Mouse (Mus musculus) intestine, embryonic 14.5 days (tissue): Measurements from ENCODE around the gene Sun1. TPM values are rescaled to one million over a fixed set of nuclear protein-coding genes. Genes with fewer than 3 reads are reported as not detected.

Source experiments
- ATAC-seq: fragments of 200-750 bp; cut with Nextera tagmentation; replicated peaks from 2 replicates; pipeline ENCODE4 v1.8.0; 2017; ENCODE audit warnings: low read depth, moderate number of reproducible peaks, moderate TSS enrichment, moderate library complexity; ENCODE audit not compliant: low FRiP score, low TSS enrichment
- DNase-seq: peaks from one replicate; pipeline ENCODE4 v3.0.0-alpha.2; 2018; ENCODE audit warnings: low spot score
- H3K27ac ChIP-seq: fragments of 300-500 bp; sonication (generic); 2 replicates; pipeline ENCODE4 v1.5.1; 2014; ENCODE audit warnings: low read depth, mild to moderate bottlenecking, control low read depth
- H3K27me3 ChIP-seq: fragments of 300-500 bp; sonication (generic); replicated peaks from 2 replicates; pipeline ENCODE4 v1.6.1; 2014; ENCODE audit warnings: low read length, control low read depth; ENCODE audit not compliant: control insufficient read depth, insufficient read depth
- H3K36me3 ChIP-seq: fragments of 300-500 bp; sonication (generic); 2 replicates; pipeline ENCODE4 v1.6.1; 2014; ENCODE audit warnings: low read length, control low read depth; ENCODE audit not compliant: control insufficient read depth, insufficient read depth
- H3K4me1 ChIP-seq: fragments of 300-500 bp; sonication (generic); replicated peaks from 2 replicates; pipeline ENCODE4 v1.6.1; 2014; ENCODE audit warnings: low read length, control low read depth, mixed read lengths; ENCODE audit not compliant: control insufficient read depth, insufficient read depth
- H3K4me2 ChIP-seq: fragments of 300-500 bp; sonication (generic); 2 replicates; pipeline ENCODE4 v1.6.1; 2014; ENCODE audit warnings: low read length
- H3K4me3 ChIP-seq: fragments of 300-500 bp; sonication (generic); 2 replicates; pipeline ENCODE4 v1.5.1; 2014; ENCODE audit warnings: low read depth, low read length, control low read depth, mixed read lengths
- H3K9ac ChIP-seq: fragments of 300-500 bp; sonication (generic); 2 replicates; pipeline ENCODE4 v1.6.1; 2014; ENCODE audit warnings: mild to moderate bottlenecking, low read length
- H3K9me3 ChIP-seq: fragments of 300-500 bp; sonication (generic); 2 replicates; pipeline ENCODE4 v1.6.1; 2016; ENCODE audit warnings: low read length, control low read depth; ENCODE audit not compliant: control insufficient read depth
- WGBS: fragments of 180-500 bp; shearing (Covaris S2); extraction: QIAGEN DNeasy Blood & Tissue Kit; methylation state at CpG from one replicate; pipeline ENCODE4 v1.1.7; 2014; 5-methylcytosine and 5-hydroxymethylcytosine counted together
- polyA plus RNA-seq: library from polyadenylated mRNA; unstranded; fragments of >200 nt; fragmentation: Nextera tagmentation; extraction: Ambion mirVana; gene quantifications from 2 replicates; pipeline ENCODE4 v1.2.1, GENCODE M21; 2014

Gene Sun1
- polyA plus RNA-seq = 54.7 and 63.9 TPM in 2 replicates

GRCm38 (mm10) chr5:139199995-139200769 lies at the start of gene Sun1:
Gene Sun1 (plus strand): TSS chr5:139200637.
- Histone ChIP-seq H3K9ac (peak within 1 kb of the TSS; percentile 79), H3K27ac (peak within 1 kb of the TSS; percentile 80), H3K4me1 (peaks cover 20% of the 10 kb centered on the region), H3K9me3 (no peaks in the 10 kb centered on the region), H3K27me3 (no peaks in the 10 kb centered on the region), H3K4me2 (peak within 1 kb of the TSS; percentile 90), H3K4me3 (peak within 1 kb of the TSS; percentile 88), H3K36me3 (0 out of 2 replicates have a peak, but pooled peaks cover 4% of the 10 kb centered on the region)
- peak; percentile 100 for DNase-seq
- peak; percentile 99 for ATAC-seq
- 1% methylated on average over 62 of the region's 64 CpGs for WGBS

GRCm38 (mm10) chr5:139160899-139161298 lies 39.5 kb upstream of the Sun1 start:
- 89% methylated on average over 8 of the region's 8 CpGs for WGBS

GRCm38 (mm10) chr5:139161632-139162031 lies 38.8 kb upstream of the Sun1 start:
- no peak overlapping the region for H3K27ac ChIP-seq
- WGBS = 73% methylated on average over 10 of the region's 10 CpGs
- H3K9ac ChIP-seq = no peak overlapping the region
- DNase-seq = no peak
- no peaks in the 10 kb centered on the region for H3K4me1 ChIP-seq
- H3K9me3 ChIP-seq = no peaks in the 10 kb centered on the region
- H3K4me3 ChIP-seq = no peak overlapping the region
- no peaks in the 10 kb centered on the region for H3K27me3 ChIP-seq
- H3K36me3 ChIP-seq = peaks cover 64% of the 10 kb centered on the region
- H3K4me2 ChIP-seq = no peak overlapping the region
- ATAC-seq = no peak

More at GRCm38 (mm10) chr5:139160899-139161298, 39.5 kb upstream of the Sun1 start:
- Histone ChIP-seq H3K27ac (no peak overlapping the region), H3K36me3 (peaks cover 63% of the 10 kb centered on the region), H3K9me3 (no peaks in the 10 kb centered on the region), H3K4me2 (no peak overlapping the region), H3K4me1 (no peaks in the 10 kb centered on the region), H3K4me3 (no peak overlapping the region), H3K9ac (no peak overlapping the region), H3K27me3 (no peaks in the 10 kb centered on the region)
- ATAC-seq (no peak), DNase-seq (no peak)

GRCm38 (mm10) chr5:139166781-139167361 lies 33.6 kb upstream of the Sun1 start:
- H3K36me3 ChIP-seq = peaks cover 84% of the 10 kb centered on the region
- 83% methylated on average over 6 of the region's 6 CpGs for WGBS
- H3K4me1 ChIP-seq = no peaks in the 10 kb centered on the region
- no peaks in the 10 kb centered on the region for H3K9me3 ChIP-seq
- no peak overlapping the region for H3K9ac ChIP-seq
- H3K4me2 ChIP-seq = no peak overlapping the region
- DNase-seq (no peak), ATAC-seq (no peak)
- H3K27ac ChIP-seq = no peak overlapping the region
- H3K27me3 ChIP-seq = no peaks in the 10 kb centered on the region
- H3K4me3 ChIP-seq = no peak overlapping the region

- 54% methylated on average over 1 of the region's 1 CpGs for WGBS
- no peak for DNase-seq
- Histone ChIP-seq H3K27me3 (no peaks in the 10 kb centered on the region), H3K4me3 (no peak overlapping the region), H3K9ac (no peak overlapping the region), H3K4me1 (no peaks in the 10 kb centered on the region), H3K9me3 (no peaks in the 10 kb centered on the region), H3K4me2 (no peak overlapping the region), H3K27ac (no peak overlapping the region), H3K36me3 (peaks cover 84% of the 10 kb centered on the region)
- no peak for ATAC-seq
Measured at GRCm38 (mm10) chr5:139167548-139167947, 32.9 kb upstream of the Sun1 start.

- DNase-seq (no peak), ATAC-seq (no peak)
- no peak overlapping the region for H3K4me2 ChIP-seq
- H3K9me3 ChIP-seq = no peaks in the 10 kb centered on the region
- no peak overlapping the region for H3K9ac ChIP-seq
- no peaks in the 10 kb centered on the region for H3K27me3 ChIP-seq
- H3K4me3 ChIP-seq = no peak overlapping the region
- peaks cover 59% of the 10 kb centered on the region for H3K36me3 ChIP-seq
- no peak overlapping the region for H3K27ac ChIP-seq
- H3K4me1 ChIP-seq = peaks cover 18% of the 10 kb centered on the region
- 86% methylated on average over 4 of the region's 4 CpGs for WGBS
Measured at GRCm38 (mm10) chr5:139171929-139172328, 28.5 kb upstream of the Sun1 start.

GRCm38 (mm10) chr5:139174141-139174540 lies 26.3 kb upstream of the Sun1 start:
- H3K36me3 ChIP-seq = peaks cover 60% of the 10 kb centered on the region
- peaks cover 18% of the 10 kb centered on the region for H3K4me1 ChIP-seq
- H3K4me3 ChIP-seq = no peak overlapping the region
- DNase-seq (peak; percentile 77), ATAC-seq (peak; percentile 72; the same call in 1 of the 2 replicates)
- H3K27ac ChIP-seq = peak overlapping the region; percentile 76
- 0 out of 2 replicates have a peak overlapping the region, but pooled peaks have one; percentile 16 for H3K9ac ChIP-seq
- no peaks in the 10 kb centered on the region for H3K27me3 ChIP-seq
- WGBS = 10% methylated on average over 10 of the region's 10 CpGs
- no peaks in the 10 kb centered on the region for H3K9me3 ChIP-seq
- no peak overlapping the region for H3K4me2 ChIP-seq

GRCm38 (mm10) chr5:139174556-139175547 lies 25.6 kb upstream of the Sun1 start:
- ATAC-seq = peak; percentile 74
- no peak for DNase-seq
- H3K36me3 ChIP-seq = peaks cover 62% of the 10 kb centered on the region
- H3K4me1 ChIP-seq = peaks cover 18% of the 10 kb centered on the region
- no peak overlapping the region for H3K4me3 ChIP-seq
- H3K9me3 ChIP-seq = no peaks in the 10 kb centered on the region
- H3K9ac ChIP-seq = no peak overlapping the region
- WGBS = 29% methylated on average over 10 of the region's 10 CpGs
- peak overlapping the region; percentile 76 for H3K27ac ChIP-seq
- no peak overlapping the region for H3K4me2 ChIP-seq
- H3K27me3 ChIP-seq = no peaks in the 10 kb centered on the region
